Mouse (Mus musculus): ENCODE results near the gene Pgs1. TPM values are rescaled to one million over a fixed set of nuclear protein-coding genes. Genes with fewer than 3 reads are reported as not detected.
A peak's percentile ranks its signal among the peaks of the same experiment; 100 is the strongest.

Pgs1 gene
- polyA plus RNA-seq, 1 experiment from 2014 or later, result 26.6 TPM

DNA sequence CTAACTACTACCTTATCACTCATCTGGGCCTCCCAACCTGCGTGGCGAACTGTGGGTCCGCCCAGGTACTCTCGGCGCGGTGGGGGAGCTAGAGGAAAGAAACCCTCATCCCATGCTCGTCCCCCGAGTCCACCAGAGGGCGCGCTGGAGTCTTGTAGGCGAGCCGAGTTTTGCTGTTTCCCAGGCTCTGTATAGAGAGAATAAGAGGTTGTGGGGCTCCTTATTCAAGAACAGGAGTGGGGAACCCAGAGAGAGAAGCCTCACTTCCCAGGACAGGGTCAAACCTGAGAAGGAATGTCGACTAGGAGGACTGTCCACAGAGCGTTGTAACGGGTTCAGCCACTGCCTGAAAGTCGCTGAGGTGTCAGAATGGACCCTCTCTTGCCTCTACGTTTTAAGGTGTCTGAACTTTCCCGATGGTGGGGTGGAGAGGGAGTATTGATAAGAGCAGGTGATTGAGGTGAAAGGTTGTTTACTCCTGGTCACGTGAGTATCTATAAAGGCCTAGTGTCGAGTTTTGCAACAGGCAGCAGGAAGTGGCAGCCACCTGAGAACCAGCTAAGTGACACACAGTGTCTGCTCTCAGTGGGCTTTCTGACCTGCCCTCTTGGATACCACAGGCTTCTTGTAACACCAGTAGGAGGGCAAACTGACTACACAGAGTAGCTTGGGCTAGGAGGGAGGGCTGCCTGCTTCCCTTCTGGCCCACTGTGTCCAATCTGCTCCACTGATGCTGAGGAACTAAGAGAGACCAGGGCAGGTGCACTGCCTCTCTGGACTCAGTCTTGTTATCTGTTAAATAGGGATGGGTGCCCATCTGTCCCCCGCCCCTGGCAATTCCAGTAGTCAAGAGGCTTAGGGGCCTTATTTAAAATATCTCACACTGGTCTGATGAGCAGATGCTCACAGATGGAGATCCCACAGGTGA lies 15.9 kb upstream of the Pgs1 start, which contains the start of gene Socs3:
Gene Socs3 (minus strand): TSS at position 103 of the 928 bp plus-strand sequence.
- Histone ChIP-seq H3K4me3 (peak within 1 kb of the TSS; percentile 62), H3K4me2 (peak within 1 kb of the TSS; percentile 91), H3K27ac (replicated peaks) (peak within 1 kb of the TSS; percentile 91), H3K9ac (peak within 1 kb of the TSS; percentile 84), H3K4me1 (peaks cover 68% of the 10 kb centered on the region), H3K9me3 (no peaks in the 10 kb centered on the region), H3K36me3 (peaks cover 11% of the 10 kb centered on the region; the same call in 1 of the 2 replicates), H3K27me3 (replicated peaks) (peaks cover 33% of the 10 kb centered on the region)
- 10% methylated on average over 21 of the region's 21 CpGs for WGBS
- ATAC-seq (ENCODE audit: extremely low read depth, insufficient number of reproducible peaks, low FRiP score, low TSS enrichment), result peak; percentile 32; the same call in 1 of the 2 replicates

DNA sequence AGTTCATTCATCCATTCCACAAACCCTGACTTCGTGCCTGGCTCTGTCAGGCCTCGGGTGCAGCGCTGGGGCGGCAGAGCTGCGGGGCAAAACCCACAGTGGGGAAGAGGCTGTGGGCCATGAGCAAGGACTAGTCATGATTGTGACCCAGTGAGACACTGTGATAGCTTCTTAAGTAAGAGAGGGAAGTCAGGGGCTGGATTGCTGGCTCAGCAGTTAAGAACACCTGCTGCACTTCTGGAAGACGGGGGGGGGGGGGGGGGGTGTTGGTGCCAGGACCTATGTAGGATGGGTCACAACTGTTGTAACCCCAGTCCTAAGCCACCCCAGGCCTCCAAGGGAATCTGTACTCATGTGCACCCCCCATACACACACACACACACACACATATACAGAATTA lies 15.0 kb upstream of the Pgs1 start:
- WGBS, result 86% methylated on average over 6 of the region's 6 CpGs
- no peak overlapping the region for H3K4me2 ChIP-seq
- peaks cover 11% of the 10 kb centered on the region; the same call in 1 of the 2 replicates for H3K36me3 ChIP-seq
- H3K4me3 ChIP-seq, result no peak overlapping the region
- ATAC-seq (ENCODE audit: extremely low read depth, insufficient number of reproducible peaks, low FRiP score, low TSS enrichment), result no peak
- H3K9me3 ChIP-seq, result no peaks in the 10 kb centered on the region
- H3K27me3 ChIP-seq (replicated peaks), result peaks cover 27% of the 10 kb centered on the region
- peaks cover 68% of the 10 kb centered on the region for H3K4me1 ChIP-seq
- H3K9ac ChIP-seq, result no peak overlapping the region
- no peak overlapping the region for H3K27ac ChIP-seq (replicated peaks)

DNA sequence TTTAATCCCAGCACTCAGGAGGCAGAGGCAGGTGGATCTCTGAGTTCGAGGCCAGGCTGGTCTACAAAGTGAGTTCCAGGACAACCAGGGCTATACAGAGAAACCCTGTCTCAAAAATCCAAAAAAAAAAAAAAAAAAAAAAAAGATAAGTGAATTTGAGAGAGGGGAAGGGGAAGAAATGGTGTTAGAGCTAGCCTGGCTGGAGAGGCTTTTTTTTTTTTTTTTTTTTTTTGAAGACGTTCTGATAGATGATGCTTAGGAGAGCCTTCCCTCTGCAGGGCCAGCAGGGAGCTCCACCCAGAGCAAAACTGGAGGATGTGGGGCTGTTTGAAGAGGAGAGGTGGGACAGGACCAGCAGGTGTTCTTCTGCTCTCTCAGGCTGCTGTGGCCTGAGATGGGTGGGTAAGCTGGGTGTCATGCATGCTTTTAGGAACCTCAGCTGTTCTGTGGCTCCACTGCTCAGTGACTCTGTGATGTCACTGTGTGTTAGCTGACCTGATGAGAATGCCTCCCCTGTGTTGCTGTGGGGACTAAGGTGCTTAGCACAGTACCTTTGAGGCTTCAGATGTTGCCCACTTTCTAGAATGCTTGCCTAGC lies 14.3 kb upstream of the Pgs1 start:
- H3K9ac ChIP-seq, result no peak overlapping the region
- H3K27ac ChIP-seq (replicated peaks), result no peak overlapping the region
- peaks cover 20% of the 10 kb centered on the region for H3K27me3 ChIP-seq (replicated peaks)
- H3K4me2 ChIP-seq, result no peak overlapping the region
- peaks cover 4% of the 10 kb centered on the region; the same call in 1 of the 2 replicates for H3K36me3 ChIP-seq
- no peak for ATAC-seq (ENCODE audit: extremely low read depth, insufficient number of reproducible peaks, low FRiP score, low TSS enrichment)
- H3K4me1 ChIP-seq, result peaks cover 65% of the 10 kb centered on the region
- 40% methylated on average over 2 of the region's 2 CpGs for WGBS
- no peaks in the 10 kb centered on the region for H3K9me3 ChIP-seq
- H3K4me3 ChIP-seq, result no peak overlapping the region

DNA sequence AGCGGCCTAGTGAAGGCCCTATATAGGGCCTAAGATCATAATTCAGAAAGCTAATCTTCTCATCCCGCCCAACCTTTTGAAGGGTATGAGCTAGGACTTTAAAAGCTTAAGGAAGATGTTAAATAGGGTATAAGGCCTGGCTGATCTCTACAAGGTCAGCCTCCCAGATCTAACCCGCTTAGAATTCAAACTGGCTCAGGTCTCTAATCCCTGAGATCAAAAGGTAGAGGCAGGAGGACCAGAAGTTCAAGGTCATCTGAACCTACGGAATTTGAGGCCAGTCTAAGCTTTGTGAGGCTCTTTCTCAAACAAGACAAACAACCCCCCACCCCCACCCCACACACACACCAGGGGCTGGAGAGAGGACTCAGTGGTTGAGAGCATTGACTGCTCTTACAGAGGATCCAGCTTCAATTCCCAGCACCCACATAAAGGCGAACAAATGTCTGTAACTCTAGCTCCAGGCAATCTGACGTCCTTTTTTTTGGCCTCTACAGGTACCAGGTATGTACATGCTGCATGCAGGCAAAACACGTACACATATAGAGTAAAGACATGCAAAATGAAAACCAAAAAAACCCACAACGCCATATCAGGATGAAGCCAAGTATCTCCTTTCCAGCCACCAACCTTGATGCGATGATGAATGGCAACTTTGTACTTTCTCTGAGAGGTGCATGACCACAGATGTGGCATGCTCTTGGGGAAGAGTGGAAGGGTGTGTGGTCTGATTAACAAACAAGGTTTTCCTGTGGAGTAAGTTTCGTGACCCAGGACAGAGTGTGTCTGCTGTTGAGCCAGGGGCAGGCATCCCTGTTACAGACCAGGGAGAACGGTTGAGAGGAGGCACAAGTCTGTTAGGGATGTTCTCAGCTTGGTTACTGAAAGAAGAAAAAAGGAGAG lies 13.2 kb upstream of the Pgs1 start:
- Histone ChIP-seq H3K4me1 (peaks cover 54% of the 10 kb centered on the region), H3K27ac (replicated peaks) (no peak overlapping the region), H3K36me3 (no peaks in the 10 kb centered on the region), H3K4me3 (no peak overlapping the region), H3K27me3 (replicated peaks) (peaks cover 9% of the 10 kb centered on the region), H3K9me3 (no peaks in the 10 kb centered on the region), H3K4me2 (no peak overlapping the region), H3K9ac (no peak overlapping the region)
- 75% methylated on average over 11 of the region's 11 CpGs for WGBS
- ATAC-seq (ENCODE audit: extremely low read depth, insufficient number of reproducible peaks, low FRiP score, low TSS enrichment), result no peak

DNA sequence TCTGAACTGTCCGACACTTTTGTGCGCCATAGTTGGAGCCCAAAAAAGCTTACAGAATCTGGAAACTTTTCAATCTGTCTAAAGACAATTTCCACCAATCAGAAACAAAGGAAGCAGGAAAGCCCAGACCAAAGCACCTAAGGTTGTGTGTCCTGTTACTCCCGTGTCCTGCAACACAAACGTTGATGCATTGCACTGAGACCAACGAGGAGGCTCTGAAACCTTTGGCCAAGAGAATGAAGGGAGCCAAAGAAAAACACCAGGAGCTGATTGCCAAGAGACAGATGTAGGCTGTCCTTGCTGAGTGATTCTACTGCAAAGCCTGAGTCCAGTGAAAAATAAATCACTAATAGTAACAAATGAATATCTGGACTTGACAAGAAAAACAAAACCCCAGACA lies 12.5 kb upstream of the Pgs1 start:
- H3K9ac ChIP-seq, result no peak overlapping the region
- WGBS, result 39% methylated on average over 5 of the region's 5 CpGs
- no peak overlapping the region for H3K4me3 ChIP-seq
- 0 out of 2 replicates have a peak overlapping the region, but pooled peaks have one; percentile 41 for H3K27ac ChIP-seq (replicated peaks)
- peaks cover 9% of the 10 kb centered on the region for H3K27me3 ChIP-seq (replicated peaks)
- no peaks in the 10 kb centered on the region for H3K36me3 ChIP-seq
- no peak overlapping the region for H3K4me2 ChIP-seq
- H3K4me1 ChIP-seq, result peaks cover 47% of the 10 kb centered on the region
- no peaks in the 10 kb centered on the region for H3K9me3 ChIP-seq
- no peak for ATAC-seq (ENCODE audit: extremely low read depth, insufficient number of reproducible peaks, low FRiP score, low TSS enrichment)

DNA sequence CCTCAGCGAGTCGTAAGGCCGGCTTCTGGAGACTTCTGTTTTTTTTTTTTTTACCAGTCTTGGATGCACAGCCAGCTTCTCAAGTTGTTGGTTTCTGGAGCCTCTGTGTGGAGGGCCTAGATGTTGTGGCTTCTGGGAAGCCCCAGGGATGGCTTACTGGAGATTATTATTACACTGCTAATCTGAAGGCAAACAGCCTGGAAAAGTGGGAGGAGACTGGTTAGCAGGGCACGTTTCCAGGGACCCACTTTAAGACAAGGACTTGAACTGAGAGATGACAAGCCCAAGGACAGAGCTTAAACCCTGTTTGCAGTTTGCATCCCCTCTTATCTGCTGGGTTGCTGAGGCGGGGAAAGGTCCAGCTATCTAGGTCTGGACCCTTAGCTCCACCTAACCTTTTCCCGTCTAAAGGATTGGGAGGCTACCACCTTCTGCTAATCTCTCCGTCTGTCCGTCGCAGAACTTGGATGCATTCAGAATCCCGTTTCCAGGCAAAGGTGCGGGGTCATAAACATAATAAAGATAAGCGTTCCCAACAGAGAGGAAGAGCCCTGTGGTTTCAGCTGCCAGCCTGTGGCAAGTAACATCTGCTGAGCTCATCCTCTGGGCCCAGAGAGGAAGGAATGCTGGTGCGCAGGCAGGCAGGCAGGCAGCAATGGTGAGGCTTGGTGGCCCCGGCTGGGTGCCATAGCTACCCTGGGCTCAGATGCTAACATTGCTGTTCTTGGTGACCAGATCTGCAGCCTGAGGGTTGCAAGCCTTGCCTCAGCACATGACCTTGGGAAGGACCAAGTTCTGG lies 11.6 kb upstream of the Pgs1 start:
- peak overlapping the region; percentile 50; the same call in 1 of the 2 replicates for H3K9ac ChIP-seq

DNA sequence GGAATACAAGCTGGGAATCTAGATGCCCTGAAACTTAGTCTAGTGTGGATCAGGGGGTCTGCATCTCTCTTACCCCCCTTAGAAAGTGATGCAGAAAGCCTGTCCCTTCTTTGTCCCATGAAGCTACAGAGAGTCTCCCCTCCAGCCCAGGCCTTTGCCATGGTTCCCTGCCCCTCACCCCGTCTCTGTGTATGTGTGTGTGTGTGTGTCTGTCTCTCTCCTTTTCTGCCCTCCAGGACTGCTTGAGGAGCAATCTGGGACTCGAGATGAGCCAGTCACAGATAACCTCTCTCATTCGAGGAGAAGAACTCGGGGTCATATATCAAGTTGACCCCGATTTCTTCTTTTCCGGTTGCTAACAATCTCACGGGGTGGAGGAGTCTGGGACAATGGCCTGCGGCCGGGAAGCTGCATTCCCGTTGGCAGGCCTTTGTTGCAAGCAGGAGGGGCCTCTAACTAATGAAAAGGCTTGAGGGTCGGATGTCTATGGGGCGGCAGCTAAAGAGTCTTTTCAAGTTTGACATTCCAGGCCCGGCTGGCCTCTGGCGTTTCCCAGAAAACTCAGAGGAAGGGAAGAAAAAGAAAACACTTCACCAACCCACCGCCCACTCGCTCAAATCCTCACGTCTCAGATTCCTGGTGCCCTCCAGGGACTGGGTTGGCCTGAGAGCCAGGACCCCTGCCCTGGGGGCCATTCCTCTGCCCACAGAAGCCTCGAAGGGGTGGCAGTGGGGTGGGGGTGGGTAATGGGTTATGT lies 10.7 kb upstream of the Pgs1 start:
- no peak for ATAC-seq (ENCODE audit: extremely low read depth, insufficient number of reproducible peaks, low FRiP score, low TSS enrichment)
- Histone ChIP-seq H3K27me3 (replicated peaks) (peaks cover 7% of the 10 kb centered on the region), H3K4me1 (peaks cover 39% of the 10 kb centered on the region), H3K27ac (replicated peaks) (peak overlapping the region; percentile 41), H3K4me2 (no peak overlapping the region), H3K9me3 (no peaks in the 10 kb centered on the region), H3K9ac (peak overlapping the region; percentile 52; the same call in 1 of the 2 replicates), H3K36me3 (no peaks in the 10 kb centered on the region), H3K4me3 (no peak overlapping the region)
- 14% methylated on average over 18 of the region's 18 CpGs for WGBS

More for the DNA sequence above, 11.6 kb upstream of the Pgs1 start:
- Histone ChIP-seq H3K27me3 (replicated peaks) (peaks cover 9% of the 10 kb centered on the region), H3K27ac (replicated peaks) (peak overlapping the region; percentile 41), H3K9me3 (no peaks in the 10 kb centered on the region), H3K36me3 (no peaks in the 10 kb centered on the region), H3K4me1 (peaks cover 46% of the 10 kb centered on the region), H3K4me2 (no peak overlapping the region), H3K4me3 (no peak overlapping the region)
- 19% methylated on average over 14 of the region's 14 CpGs for WGBS
- no peak for ATAC-seq (ENCODE audit: extremely low read depth, insufficient number of reproducible peaks, low FRiP score, low TSS enrichment)

DNA sequence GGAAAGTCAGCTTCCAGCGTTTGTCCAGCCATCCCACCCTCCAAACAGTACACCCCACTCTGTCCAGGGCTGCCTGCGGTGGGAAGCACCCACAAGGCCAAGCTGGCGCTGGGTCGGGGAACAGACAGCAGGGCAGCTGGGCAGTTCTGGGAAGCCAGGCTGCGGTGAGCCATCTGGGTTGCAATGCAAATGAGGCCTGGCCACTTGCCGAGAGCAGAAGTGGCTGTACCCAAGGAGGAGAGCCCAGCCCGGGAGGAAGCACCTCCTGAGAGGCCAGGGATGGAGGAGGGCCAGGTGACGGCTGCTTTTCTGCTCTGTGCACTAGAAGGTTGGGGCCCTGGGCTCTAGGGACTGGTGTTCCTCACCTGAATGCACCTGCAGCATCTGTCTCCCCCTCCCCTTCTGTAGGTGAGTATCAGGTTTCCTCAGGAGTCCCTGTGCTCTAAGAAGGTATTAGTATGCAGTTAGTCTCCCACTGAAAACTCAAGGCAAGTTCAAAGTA lies 10.0 kb upstream of the Pgs1 start:
- H3K9ac ChIP-seq, result 0 out of 2 replicates have a peak overlapping the region, but pooled peaks have one; percentile 20

DNA sequence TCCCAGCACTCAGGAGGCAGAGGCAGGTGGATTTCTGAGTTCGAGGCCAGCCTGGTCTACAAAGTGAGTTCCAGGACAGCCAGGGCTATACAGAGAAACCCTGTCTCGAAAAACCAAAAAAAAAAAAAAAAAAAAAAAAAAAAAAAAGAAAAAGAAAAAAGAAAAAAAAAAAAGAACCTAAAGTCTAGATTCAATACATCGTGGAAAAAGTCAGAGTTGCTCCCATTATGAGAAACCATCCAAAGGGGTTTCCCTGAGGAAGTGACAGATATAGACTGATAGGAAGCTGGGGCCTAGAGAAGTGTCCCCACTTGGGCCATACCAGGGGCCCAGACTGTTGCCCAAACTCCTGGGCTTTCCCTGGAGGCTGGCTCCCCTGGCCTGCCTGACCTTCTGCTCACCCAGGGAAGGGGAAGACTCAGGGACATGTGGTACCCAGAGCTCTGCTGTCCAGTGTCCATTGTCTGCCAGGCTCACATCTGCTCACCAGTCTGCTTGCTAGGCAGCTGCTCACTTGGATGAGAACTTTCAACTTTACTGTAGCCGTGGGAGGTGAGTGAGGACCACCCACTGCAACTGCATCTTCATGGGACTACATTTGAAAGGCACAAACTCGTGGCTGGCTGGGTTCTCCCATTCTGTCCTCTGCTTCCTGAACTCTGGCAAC lies 8.3 kb upstream of the Pgs1 start:
- Histone ChIP-seq H3K27me3 (replicated peaks) (no peaks in the 10 kb centered on the region; the same call in none of the 2 replicates), H3K27ac (replicated peaks) (no peak overlapping the region), H3K4me1 (peaks cover 33% of the 10 kb centered on the region), H3K4me3 (no peak overlapping the region), H3K36me3 (no peaks in the 10 kb centered on the region), H3K9me3 (no peaks in the 10 kb centered on the region), H3K9ac (no peak overlapping the region), H3K4me2 (no peak overlapping the region)
- ATAC-seq (ENCODE audit: extremely low read depth, insufficient number of reproducible peaks, low FRiP score, low TSS enrichment), result no peak
- 58% methylated on average over 4 of the region's 5 CpGs for WGBS

More for the DNA sequence above, 10.0 kb upstream of the Pgs1 start:
- peaks cover 38% of the 10 kb centered on the region for H3K4me1 ChIP-seq
- H3K36me3 ChIP-seq, result no peaks in the 10 kb centered on the region
- H3K4me3 ChIP-seq, result no peak overlapping the region
- H3K27ac ChIP-seq (replicated peaks), result peak overlapping the region; percentile 41
- H3K9me3 ChIP-seq, result no peaks in the 10 kb centered on the region
- 31% methylated on average over 8 of the region's 8 CpGs for WGBS
- ATAC-seq (ENCODE audit: extremely low read depth, insufficient number of reproducible peaks, low FRiP score, low TSS enrichment), result no peak
- H3K4me2 ChIP-seq, result no peak overlapping the region
- H3K27me3 ChIP-seq (replicated peaks), result no peaks in the 10 kb centered on the region; the same call in none of the 2 replicates
